8 mouse cellular contexts compared by ENCODE assay signal in the genomic region with DNA sequence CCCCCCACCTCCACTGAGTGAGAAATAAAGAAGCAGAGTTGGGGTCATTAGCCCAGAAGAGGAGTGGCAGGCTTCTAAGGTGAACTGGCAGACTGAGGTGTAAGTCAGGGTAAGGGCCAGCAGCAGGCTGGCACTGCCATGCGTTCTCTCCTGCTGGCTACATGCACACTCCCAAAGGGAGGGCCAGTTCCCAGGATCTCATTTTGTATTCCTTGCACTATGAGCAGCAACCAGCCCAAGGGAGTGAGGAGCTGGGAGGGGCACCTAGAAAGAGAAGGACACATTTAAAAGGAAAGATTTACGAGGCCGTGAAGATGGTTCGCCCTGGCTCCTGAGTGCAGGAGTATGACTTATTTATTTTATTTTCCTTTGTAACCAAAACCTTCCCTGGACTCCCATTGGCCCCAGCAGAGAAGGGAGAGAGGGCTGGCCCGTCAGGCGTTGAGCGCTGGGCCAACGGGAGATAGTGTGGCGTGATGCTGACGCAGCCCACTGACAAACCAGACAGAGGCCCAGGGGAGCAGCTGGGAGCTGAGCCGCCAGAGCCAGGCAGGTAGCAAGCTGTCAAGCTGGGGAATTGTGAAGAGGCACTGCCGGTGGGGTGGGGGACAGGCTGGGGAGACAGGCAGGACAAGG.
A peak's percentile ranks its signal among the peaks of the same experiment; 100 is the strongest.
DNase-seq lines count a peak whose midpoint lies in the region; ATAC-seq and TF ChIP-seq lines count a peak whose summit lies in the region.

No protein-coding gene starts in this region.

- no peaks in the 10 kb centered on the region for H3K9me3 ChIP-seq in forebrain, embryonic 12.5 days
- H3K9me3 ChIP-seq in forebrain, embryonic 14.5 days (replicated peaks; ENCODE audit: control insufficient read depth, low read length) = no peaks in the 10 kb centered on the region
- H3K9me3 ChIP-seq in lung, postnatal 0 days (ENCODE audit: low read length) = no peaks in the 10 kb centered on the region
- no peaks in the 10 kb centered on the region for H3K9me3 ChIP-seq in hindbrain, postnatal 0 days (ENCODE audit: low read length)

- DNase-seq in forebrain, embryonic 14.5 days (ENCODE audit: low spot score) = no peak
- DNase-seq in lung, postnatal 0 days (ENCODE audit: low spot score) = no peak
- no peak for DNase-seq in lung, postnatal 25 days (ENCODE audit: low spot score)
- DNase-seq in hindbrain, postnatal 0 days (ENCODE audit: low spot score) = peak; percentile 43
- peak; percentile 45 for DNase-seq in right cerebral cortex, postnatal 14 days
- DNase-seq in spleen, postnatal 4 days (ENCODE audit: low spot score in 2 of 2) = no peak
- no peak for DNase-seq in kidney, adult 8-10 months

- TF ChIP-seq CTCF in lung, postnatal 0 days (IDR thresholded peaks at IDR 0.05) = no peak
- TF ChIP-seq CTCF in hindbrain, postnatal 0 days (IDR thresholded peaks at IDR 0.05; ENCODE audit: low read depth) = no peak

- no peaks in the 10 kb centered on the region for H3K27me3 ChIP-seq in forebrain, embryonic 12.5 days
- H3K27me3 ChIP-seq in forebrain, embryonic 14.5 days (replicated peaks; ENCODE audit: control insufficient read depth, insufficient read depth, low read length) = no peaks in the 10 kb centered on the region
- no peaks in the 10 kb centered on the region for H3K27me3 ChIP-seq in lung, postnatal 0 days (replicated peaks; ENCODE audit: insufficient read depth, low read length)
- H3K27me3 ChIP-seq in hindbrain, postnatal 0 days (ENCODE audit: insufficient read depth, low read length) = no peaks in the 10 kb centered on the region

- H3K36me3 ChIP-seq in forebrain, embryonic 12.5 days (replicated peaks) = no peaks in the 10 kb centered on the region
- H3K36me3 ChIP-seq in forebrain, embryonic 14.5 days (ENCODE audit: control insufficient read depth, insufficient read depth, low read length) = no peaks in the 10 kb centered on the region
- no peaks in the 10 kb centered on the region for H3K36me3 ChIP-seq in lung, postnatal 0 days (ENCODE audit: insufficient read depth, low read length)
- no peaks in the 10 kb centered on the region for H3K36me3 ChIP-seq in hindbrain, postnatal 0 days (ENCODE audit: insufficient read depth, low read length)

- ATAC-seq in forebrain, embryonic 12.5 days (ENCODE audit: low FRiP score) = peak; percentile 49; the same call in 1 of the 2 replicates
- ATAC-seq in forebrain, embryonic 14.5 days = no peak
- ATAC-seq in lung, postnatal 0 days = 0 out of 2 replicates have a peak, but pooled peaks have one; percentile 41
- peak; percentile 85 for ATAC-seq in hindbrain, postnatal 0 days

- no peaks in the 10 kb centered on the region for H3K4me1 ChIP-seq in forebrain, embryonic 12.5 days
- H3K4me1 ChIP-seq in forebrain, embryonic 14.5 days (ENCODE audit: control insufficient read depth, insufficient read depth, low read length) = no peaks in the 10 kb centered on the region
- no peaks in the 10 kb centered on the region for H3K4me1 ChIP-seq in lung, postnatal 0 days (ENCODE audit: insufficient read depth, low read depth, low read length)
- H3K4me1 ChIP-seq in hindbrain, postnatal 0 days (ENCODE audit: insufficient read depth, low read length) = 0 out of 2 replicates have a peak, but pooled peaks cover 5% of the 10 kb centered on the region

- no peak overlapping the region for H3K27ac ChIP-seq in forebrain, embryonic 12.5 days
- no peak overlapping the region for H3K27ac ChIP-seq in forebrain, embryonic 14.5 days (ENCODE audit: low read depth, low read length)
- H3K27ac ChIP-seq in lung, postnatal 0 days (ENCODE audit: low read length) = no peak overlapping the region
- peak overlapping the region; percentile 45; the same call in 1 of the 2 replicates for H3K27ac ChIP-seq in hindbrain, postnatal 0 days

- H3K4me2 ChIP-seq in forebrain, embryonic 12.5 days = no peak overlapping the region
- no peak overlapping the region for H3K4me2 ChIP-seq in forebrain, embryonic 14.5 days (ENCODE audit: low read length)
- H3K4me2 ChIP-seq in lung, postnatal 0 days (replicated peaks; ENCODE audit: low read depth, low read length) = 0 out of 2 replicates have a peak overlapping the region, but pooled peaks have one; percentile 22
- peak overlapping the region; percentile 28; the same call in 1 of the 2 replicates for H3K4me2 ChIP-seq in hindbrain, postnatal 0 days (ENCODE audit: low read depth, low read length)

- no peak for TF ChIP-seq EP300 in lung, postnatal 0 days (IDR thresholded peaks at IDR 0.05)

- H3K9ac ChIP-seq in forebrain, embryonic 12.5 days = no peak overlapping the region
- H3K9ac ChIP-seq in forebrain, embryonic 14.5 days (ENCODE audit: low read length) = no peak overlapping the region
- H3K9ac ChIP-seq in lung, postnatal 0 days (replicated peaks; ENCODE audit: low read depth) = no peak overlapping the region
- H3K9ac ChIP-seq in hindbrain, postnatal 0 days (replicated peaks; ENCODE audit: low read length) = 0 out of 2 replicates have a peak overlapping the region, but pooled peaks have one; percentile 13

- no peak overlapping the region for H3K4me3 ChIP-seq in forebrain, embryonic 12.5 days (replicated peaks)
- H3K4me3 ChIP-seq in forebrain, embryonic 14.5 days (ENCODE audit: low read depth, low read length) = no peak overlapping the region
- no peak overlapping the region for H3K4me3 ChIP-seq in lung, postnatal 0 days (ENCODE audit: low read depth, low read length)
- H3K4me3 ChIP-seq in hindbrain, postnatal 0 days (ENCODE audit: low read length) = no peak overlapping the region

- 55% methylated on average over 12 of the region's 12 CpGs for WGBS in forebrain, embryonic 12.5 days
- WGBS in forebrain, embryonic 14.5 days = 46% methylated on average over 12 of the region's 12 CpGs
- 34% methylated on average over 12 of the region's 12 CpGs for WGBS in lung, postnatal 0 days
- WGBS in hindbrain, postnatal 0 days = 48% methylated on average over 12 of the region's 12 CpGs

Comparison
In these comparisons a context has a peak if more than half of its experiments do, and no peak if none do; other contexts are left out.
1. H3K4me2 ChIP-seq: peak in lung, postnatal 0 days (single experiment) and hindbrain, postnatal 0 days (single experiment); none in forebrain, embryonic 12.5 days (single experiment) and forebrain, embryonic 14.5 days (single experiment).
2. DNase-seq: peak in hindbrain, postnatal 0 days (single experiment) and right cerebral cortex, postnatal 14 days (single experiment); none in forebrain, embryonic 14.5 days (single experiment), lung, postnatal 0 days (single experiment), lung, postnatal 25 days (single experiment), spleen, postnatal 4 days (0 of 2) and kidney, adult 8-10 months (0 of 2).